Mouse (Mus musculus) cerebellum, adult 2 months (tissue): Measurements from ENCODE around the gene Arhgap11a.

ENCODE experiments used
- CTCF ChIP-seq: fragments of 200-500 bp; IDR thresholded peaks from 2 replicates; pipeline ENCODE4 v1.5.1; 2011; ENCODE audit warnings: low read depth, mild to moderate bottlenecking, control low read depth, low read length, moderate library complexity, borderline replicate concordance; ENCODE audit not compliant: insufficient read depth
- POLR2A ChIP-seq: fragments of 200-500 bp; IDR thresholded peaks from 2 replicates; pipeline ENCODE4 v1.6.1; 2011; ENCODE audit warnings: low read length, control low read depth, borderline replicate concordance; ENCODE audit not compliant: insufficient read depth

DNA sequence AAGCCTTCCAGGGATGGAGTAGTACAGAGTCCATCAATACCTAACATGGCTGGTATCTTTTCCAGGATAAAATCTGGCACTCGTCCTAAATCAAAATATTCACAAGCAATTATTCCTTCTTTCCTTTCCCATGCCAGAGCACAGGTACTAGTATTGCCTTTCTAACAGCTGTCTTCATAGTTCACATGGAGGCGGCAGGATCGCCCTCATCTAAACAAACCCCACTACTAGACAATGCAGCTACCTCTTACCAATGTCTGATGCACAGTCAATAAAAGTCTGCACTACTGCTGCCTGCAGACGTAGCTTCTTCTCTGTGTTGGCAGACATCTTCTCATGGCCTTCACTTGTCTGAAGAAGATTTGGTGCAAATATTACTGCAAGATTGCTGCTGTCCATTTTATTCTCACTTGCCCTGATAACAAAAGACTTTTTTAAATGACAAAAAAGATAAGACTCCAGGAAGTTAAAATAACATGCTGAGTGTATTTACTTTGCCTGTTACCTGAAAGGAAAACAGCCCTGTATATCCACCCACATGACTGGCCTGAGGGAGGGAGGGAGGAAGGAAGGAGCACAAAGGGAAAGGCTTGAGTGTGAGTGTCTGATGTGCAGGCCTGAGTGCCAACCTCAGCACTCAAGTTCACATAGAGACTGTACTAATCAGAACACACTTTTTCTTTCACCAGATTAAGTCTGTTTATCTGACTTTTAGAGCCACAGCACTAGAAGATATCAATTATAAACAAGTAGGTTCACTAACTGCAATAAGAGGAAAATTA is 6.6 kb downstream of the Arhgap11a start:
- TF ChIP-seq POLR2A (no peak), CTCF (no peak)
